ENCODE assay signal across 20 mouse cellular contexts in the genomic region with DNA sequence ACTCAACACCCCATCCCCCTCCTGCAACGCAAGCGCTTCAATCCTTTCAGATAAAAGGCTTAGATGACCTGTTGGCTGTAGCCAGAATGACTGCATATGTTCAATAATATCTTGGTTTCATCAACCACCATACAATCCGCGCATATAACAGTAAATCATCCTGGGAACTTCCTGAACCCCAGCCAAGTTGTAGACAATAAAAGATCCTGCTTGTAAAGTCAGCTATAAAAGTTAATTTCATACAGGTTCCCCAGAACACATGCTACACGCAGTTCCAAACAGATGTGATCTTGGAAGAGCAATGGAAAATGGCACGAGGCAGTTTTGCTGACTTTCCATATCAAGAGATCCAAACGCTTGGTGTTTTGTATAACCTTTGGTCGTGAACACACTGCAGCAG.
"Had no signal": no experiment of that assay in that cellular context is flagged by ENCODE, and none has a peak within 500 bp of the region (broad histone marks: within the 10 kb centered on the region; RNA-seq: fewer than 3 reads in every experiment).

No protein-coding gene starts in this region.

- H3K4me3 ChIP-seq: liver, embryonic 12.5 days; liver, embryonic 15.5 days; lung, embryonic 15.5 days; megakaryocyte, embryonic 14.5 days; midbrain, embryonic 10.5 days; midbrain, embryonic 13.5 days; myocyte; neural tube, embryonic 13.5 days had no signal

- H3K27me3 ChIP-seq: liver, embryonic 12.5 days; liver, embryonic 15.5 days; lung, embryonic 15.5 days; megakaryocyte, embryonic 14.5 days; midbrain, embryonic 13.5 days; neural tube, embryonic 13.5 days had no signal

- H3K27ac ChIP-seq: kidney, postnatal 0 days; liver, embryonic 12.5 days; liver, embryonic 15.5 days; lung, embryonic 15.5 days; midbrain, embryonic 10.5 days; midbrain, embryonic 13.5 days; neural tube, embryonic 13.5 days; stomach, postnatal 0 days had no signal

- H3K4me1 ChIP-seq: liver, embryonic 12.5 days; liver, embryonic 15.5 days; lung, embryonic 15.5 days; midbrain, embryonic 13.5 days; neural tube, embryonic 13.5 days had no signal

- H3K9me3 ChIP-seq: liver, embryonic 12.5 days; liver, embryonic 15.5 days; lung, embryonic 15.5 days; megakaryocyte, embryonic 14.5 days; midbrain, embryonic 13.5 days; neural tube, embryonic 13.5 days had no signal

- H3K9ac ChIP-seq: liver, embryonic 12.5 days; liver, embryonic 15.5 days; lung, embryonic 15.5 days; midbrain, embryonic 13.5 days; neural tube, embryonic 13.5 days had no signal

- ATAC-seq: liver, embryonic 12.5 days; midbrain, embryonic 13.5 days; midbrain, embryonic 16.5 days had no signal

- DNase-seq: kidney, adult 2 months; kidney, postnatal 25 days; liver; lung, adult 18-20 months; lung, postnatal 10 days; lung, postnatal 36 days; retina, postnatal 1 day; thymus, adult 2 months; thymus, postnatal 25 days had no signal

- H3K36me3 ChIP-seq: liver, embryonic 12.5 days; liver, embryonic 15.5 days; lung, embryonic 15.5 days; midbrain, embryonic 10.5 days; midbrain, embryonic 13.5 days; neural tube, embryonic 13.5 days had no signal

- H3K4me2 ChIP-seq: liver, embryonic 12.5 days; liver, embryonic 15.5 days; lung, embryonic 15.5 days; midbrain, embryonic 13.5 days; neural tube, embryonic 13.5 days had no signal
